Mouse (Mus musculus): Measurements from ENCODE around the gene Cped1. TPM values are rescaled to one million over a fixed set of nuclear protein-coding genes. Genes with fewer than 3 reads are reported as not detected.

Cped1 gene
- total RNA-seq (2023) = not detected

GRCm38 (mm10) chr6:21985732-21986540, at the start of gene Cped1:
Cped1 (plus strand) TSS chr6:21985916.

GRCm38 (mm10) chr6:21949226-21949731, 36.4 kb upstream of the Cped1 start, which contains the start of gene Ing3:
Ing3 (plus strand) TSS chr6:21949571.

GRCm38 (mm10) chr6:22288004-22288736, 302.5 kb downstream of the Cped1 start, which contains the start of gene Wnt16:
Wnt16 (plus strand) TSS chr6:22288227.

Other genes with a start within 250 kb of the Cped1 start
- gene Tspan12, start 133.4 kb upstream of the Cped1 start, total RNA-seq (2023) = not detected
- 95.9 TPM for gene Ing3, start 36.3 kb upstream of the Cped1 start, total RNA-seq (2023)